Mouse (Mus musculus) CD4-positive, CD25-positive, alpha-beta regulatory T cell, adult 4 months (primary cell): ENCODE data around the gene Aatk. TPM values are rescaled to one million over a fixed set of nuclear protein-coding genes. Genes with fewer than 3 reads are reported as not detected.

Source experiments
- ATAC-seq: one replicate; pipeline ENCODE4 v1.8.0; 2017
- polyA plus RNA-seq, 2 experiments: library from polyadenylated mRNA; unstranded; fragments of 100-300 nt; shearing (Covaris generic); gene quantifications; one replicate each; pipeline ENCODE4 v1.2.1; 2017

The Aatk gene
- polyA plus RNA-seq, 2 experiments from 2014 or later: not detected

DNA sequence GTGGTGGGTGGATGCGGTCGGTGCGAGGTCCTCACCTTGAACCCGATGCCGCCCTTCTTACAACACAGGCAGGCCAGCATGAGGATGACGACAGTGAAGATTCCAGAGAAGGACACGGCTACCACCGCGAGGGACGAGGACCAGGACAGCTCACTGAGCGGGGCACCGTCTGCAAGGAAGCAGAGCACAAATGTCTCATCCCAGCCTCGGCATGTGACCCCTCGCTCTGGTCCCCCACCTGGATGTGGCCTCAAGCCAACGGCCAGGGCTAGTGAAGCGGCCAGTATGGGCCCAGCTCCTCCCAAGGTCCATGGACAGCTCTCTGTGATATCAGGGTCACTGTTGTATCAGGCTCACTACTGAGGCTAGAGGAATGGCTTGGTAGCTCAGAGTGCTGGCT lies 25.6 kb downstream of the Aatk start:
- no peak for ATAC-seq

DNA sequence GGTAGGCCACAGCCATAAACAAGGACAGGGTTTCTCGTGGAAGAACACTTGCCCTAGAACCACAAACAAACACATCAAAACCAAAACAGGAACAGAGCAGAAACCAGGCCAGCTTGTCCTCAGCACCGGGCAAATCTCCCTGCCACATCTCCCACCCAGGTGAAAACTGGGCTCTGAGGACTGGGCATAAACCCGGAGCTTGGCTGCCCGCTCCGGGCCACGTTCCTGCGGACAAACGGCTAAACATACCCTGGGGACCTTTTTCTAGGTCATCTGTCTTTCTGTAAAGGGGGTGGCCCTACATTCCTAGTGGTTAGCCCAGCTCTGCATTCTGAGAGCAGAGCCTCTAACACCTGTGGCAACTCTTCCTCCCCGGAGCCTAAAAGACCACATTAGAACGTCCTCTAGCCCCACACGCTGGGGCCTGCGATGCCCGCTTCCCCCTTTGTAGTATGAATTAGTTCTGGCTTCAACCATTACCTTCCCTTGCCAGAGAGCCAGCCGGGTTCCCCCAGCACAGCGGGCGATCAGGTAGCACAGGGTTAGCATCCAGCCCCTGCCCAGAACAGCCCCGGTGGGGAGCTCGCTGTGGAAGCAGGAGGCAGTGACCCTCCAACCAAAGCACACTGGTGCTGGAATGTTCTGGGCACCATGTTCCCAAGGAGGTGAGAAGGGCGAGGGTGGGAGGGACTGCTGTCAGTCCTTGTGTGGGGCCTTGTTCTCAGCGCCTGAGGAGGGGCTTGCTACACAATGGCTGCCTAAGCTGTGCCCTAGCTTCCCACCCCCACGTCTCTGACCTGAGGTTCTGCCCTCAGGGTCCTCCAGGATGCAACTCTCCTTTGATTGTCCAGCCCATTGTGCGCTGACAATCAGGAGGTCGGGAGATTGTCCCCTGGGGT lies 27.2 kb downstream of the Aatk start:
- ATAC-seq: no peak

DNA sequence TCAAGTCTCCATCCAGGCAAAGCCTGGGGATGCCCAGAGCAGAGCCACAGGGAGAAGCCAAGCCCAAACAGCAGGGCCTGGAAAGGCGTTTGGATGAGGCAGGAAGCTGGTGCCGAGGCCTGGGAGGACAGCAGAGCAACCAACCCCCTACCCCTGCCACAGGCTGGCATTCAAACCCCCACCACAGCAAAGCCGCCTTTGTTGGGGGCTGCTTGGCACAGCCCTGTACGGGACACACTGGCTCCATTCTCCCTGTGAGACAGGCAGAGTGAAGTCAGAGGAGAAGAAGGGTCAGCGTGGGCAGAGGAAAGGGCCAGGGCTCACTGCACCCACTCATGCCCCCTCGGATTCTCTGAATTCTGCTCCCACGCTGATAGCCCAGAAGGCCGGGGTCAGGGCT lies 30.0 kb downstream of the Aatk start:
- ATAC-seq: no peak

DNA sequence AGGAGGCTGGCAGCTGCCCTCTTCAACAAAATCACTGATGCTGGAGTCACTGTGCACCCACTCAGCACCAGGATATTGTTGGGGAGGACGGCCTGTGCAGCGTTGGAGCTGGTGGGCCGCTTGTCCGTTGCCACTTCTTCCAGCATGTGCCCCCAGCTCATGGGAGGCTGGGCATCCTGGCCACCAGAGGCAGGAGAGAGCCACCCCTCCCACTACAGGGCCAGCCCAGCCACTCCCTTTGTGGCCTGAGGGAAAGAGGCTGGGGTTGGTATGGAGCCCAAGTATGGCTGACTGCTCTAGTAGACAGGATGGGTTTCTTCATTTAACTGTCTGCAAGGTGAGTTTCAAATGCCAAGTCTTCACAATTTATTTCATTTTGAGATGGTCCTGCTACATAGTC lies 32.2 kb downstream of the Aatk start:
- no peak for ATAC-seq

DNA sequence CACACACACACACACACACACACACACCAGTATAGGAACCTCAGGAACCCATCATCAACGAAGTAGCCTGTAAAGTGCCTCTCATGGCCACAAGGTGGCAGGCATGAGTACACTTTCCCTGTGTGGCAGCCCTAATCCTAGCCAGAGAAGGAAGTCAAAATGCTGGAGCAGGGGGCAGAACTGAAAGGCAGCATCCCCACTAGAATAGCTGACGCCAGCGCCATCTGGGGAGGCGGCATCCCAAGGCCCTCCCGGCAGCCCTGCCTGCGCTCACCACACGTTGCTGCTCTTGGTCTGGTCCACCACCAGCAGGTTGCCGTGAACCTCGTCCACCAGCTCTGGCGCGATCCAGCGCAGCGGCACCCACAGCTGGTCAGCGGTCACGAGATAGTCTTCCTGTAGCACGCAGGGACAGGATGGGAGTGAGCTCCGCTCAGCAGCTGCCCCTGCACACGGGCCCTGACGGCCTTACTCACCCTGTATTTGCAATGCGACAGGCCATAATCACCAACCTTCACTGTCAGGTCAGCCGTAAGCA lies 33.7 kb downstream of the Aatk start:
- ATAC-seq: no peak

DNA sequence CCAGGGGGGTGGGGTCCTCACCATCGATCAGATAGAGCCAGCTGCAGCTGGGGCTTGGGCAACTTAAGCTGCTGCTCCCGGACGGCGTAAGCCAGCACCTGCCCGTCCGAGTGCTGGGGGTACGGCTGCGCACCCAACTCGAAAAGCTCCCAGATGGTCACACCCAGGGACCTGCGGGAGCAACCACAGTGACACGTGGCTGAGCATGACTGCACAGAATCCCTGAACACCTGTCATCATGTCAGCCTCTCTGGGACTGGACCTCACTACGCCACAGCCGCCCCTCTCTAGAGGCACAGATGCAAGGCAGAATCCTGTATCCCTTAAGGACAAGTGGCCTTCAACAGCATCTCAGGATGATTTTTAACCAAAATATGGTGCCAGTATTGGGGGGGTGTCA lies 34.3 kb downstream of the Aatk start:
- ATAC-seq: no peak

DNA sequence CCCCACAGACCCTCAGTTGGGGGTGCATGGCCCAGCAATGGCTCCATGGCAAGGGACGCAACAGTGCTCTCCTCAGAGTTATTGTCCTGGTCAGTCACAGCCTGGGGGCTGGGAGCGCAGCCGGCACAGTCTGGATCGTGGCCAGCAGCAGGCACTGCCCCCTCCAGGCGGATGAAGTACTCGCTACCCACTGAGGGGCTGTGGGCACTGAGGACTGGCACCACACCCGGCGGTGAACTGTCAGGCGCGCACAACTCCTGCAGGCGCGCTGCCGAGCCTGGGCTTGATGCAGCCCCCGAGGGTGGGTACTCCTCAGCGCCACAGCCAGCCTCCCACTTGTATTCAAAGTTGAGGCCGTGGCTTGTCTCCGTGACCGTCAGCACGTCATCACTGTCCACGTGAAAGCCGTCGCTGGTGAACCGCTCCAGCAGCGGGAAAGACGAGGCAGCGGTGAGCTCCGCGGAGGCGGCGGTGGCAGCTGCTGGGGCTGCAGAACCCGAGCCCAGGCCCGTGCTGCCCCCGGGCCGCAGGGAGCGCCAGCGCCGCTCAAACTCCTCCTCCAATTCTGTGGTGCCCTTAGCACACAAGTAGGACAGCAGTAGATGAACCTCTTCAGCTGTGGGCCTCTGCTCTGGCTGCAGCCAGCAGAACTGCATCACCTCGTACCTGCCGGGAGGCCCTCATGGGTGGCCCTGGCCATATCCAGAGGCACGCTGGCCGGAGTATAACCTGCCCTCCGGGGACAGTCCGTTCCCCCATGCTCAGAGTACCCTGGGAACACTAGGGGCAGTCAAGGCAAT lies 35.0 kb downstream of the Aatk start:
- no peak for ATAC-seq

DNA sequence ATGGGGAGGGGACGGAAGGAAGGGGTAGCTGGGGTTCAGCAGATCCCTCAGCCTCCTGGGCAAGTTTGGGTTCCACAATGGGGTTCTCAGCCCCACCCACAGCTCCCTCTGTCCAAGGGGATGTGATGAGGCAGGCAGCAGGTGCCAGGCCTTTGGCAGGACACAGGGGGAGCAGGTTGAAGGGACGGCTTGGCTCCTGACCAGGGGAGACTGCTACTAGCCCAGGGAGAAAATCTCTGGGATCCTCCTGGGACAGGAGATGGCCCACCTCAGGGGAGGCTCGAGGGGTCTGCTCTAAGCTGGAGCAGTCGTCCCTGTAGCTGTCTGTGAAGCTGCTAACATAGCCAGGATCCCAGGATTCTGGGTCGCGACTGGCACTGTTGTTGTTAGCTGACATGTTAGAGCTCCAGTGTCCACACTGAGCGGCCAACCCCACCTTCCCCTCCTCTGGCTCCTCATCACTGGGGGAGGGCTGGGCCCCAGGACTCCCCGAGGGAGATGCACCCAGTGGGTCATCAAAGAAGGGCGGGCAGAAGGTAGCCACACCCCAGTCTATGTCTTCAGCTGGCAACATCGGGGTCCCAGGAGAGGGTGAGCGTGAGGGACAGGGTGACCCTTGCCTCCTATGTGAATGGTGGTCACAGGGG lies 35.7 kb downstream of the Aatk start:
- ATAC-seq: no peak

DNA sequence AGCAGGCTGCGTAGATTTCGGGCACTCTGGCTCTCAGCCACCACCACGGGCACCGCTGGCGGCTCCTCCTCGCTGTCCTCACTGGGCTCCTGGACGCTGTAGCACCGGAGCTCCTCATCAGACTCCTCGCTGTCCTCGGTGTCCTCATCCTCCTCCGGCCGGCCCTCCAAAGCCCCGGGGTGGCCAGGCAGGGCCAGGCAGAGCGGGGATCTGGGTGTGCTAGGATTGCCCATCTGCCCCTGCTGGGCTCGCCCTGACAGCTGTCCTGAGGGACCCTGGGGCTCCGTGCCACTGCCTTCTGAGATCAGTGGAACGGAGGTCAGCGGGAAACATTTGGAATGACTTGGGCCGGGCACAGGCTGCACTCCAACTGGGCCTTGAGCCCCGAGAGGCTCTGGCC lies 37.0 kb downstream of the Aatk start:
- ATAC-seq: no peak

DNA sequence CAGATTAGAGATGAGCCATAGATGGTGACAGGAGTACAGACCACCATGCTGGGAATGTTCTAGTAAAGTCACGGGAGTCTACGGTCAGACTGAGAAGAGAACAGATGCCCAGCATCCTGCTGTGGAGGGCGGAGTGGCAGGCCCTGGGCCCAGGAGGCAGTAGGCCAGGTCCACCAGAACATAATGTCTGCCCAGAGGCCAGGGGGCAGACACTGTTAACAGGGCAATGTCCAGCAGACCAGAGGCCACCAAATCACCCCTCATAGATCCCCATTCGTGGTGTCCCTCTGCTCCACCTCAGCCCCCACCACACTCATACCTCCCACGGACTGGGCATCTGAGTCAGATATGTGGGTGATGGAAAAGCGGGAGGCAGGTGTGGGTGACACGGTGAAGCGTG lies 38.0 kb downstream of the Aatk start:
- ATAC-seq: no peak

DNA sequence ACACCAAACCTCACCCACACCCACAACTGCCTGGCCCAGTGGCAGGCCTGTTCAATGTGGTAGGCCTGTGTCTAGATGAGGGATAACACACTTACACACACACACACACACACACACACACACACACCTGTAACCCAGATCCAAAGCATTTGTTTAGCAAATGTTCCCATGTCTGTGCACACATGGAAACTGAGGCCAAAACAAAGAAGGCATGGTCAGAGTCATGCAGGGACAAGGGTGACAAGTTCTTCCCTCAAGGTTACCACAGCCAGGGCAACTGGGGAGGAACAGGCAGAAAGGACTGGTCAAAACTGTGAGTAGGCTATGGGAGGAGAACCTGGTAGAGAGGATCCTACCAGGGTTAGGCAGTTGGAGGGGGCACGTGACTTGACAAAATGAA lies 38.5 kb downstream of the Aatk start:
- ATAC-seq: no peak

DNA sequence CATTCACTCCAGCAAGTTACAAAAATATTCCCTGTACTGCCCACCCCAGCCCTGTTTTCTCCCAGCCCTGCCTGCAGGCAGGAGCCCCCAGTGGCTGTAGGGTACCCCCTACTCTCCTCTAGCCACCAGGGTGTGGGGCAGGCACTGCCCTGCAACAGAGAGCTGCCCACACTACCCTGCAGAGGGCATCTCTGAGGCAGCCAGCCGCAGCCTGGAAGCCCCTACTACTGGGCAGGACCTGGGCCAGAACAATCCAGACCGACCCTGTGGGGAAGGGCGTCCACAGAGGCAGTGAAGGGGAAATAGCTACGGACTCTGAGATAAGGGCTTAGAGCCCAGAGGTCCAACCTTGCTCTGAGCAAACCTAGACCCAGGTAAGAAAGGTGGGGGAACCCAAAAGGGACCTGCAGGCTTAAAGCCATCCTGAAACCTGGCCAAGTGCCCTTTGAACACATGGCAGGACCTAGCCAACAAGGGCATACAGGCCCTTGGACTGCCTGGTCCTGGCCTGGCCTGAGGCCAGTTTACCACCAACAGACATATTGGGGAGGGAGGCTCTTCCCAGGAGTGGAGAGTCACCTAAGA lies 39.4 kb downstream of the Aatk start:
- no peak for ATAC-seq

DNA sequence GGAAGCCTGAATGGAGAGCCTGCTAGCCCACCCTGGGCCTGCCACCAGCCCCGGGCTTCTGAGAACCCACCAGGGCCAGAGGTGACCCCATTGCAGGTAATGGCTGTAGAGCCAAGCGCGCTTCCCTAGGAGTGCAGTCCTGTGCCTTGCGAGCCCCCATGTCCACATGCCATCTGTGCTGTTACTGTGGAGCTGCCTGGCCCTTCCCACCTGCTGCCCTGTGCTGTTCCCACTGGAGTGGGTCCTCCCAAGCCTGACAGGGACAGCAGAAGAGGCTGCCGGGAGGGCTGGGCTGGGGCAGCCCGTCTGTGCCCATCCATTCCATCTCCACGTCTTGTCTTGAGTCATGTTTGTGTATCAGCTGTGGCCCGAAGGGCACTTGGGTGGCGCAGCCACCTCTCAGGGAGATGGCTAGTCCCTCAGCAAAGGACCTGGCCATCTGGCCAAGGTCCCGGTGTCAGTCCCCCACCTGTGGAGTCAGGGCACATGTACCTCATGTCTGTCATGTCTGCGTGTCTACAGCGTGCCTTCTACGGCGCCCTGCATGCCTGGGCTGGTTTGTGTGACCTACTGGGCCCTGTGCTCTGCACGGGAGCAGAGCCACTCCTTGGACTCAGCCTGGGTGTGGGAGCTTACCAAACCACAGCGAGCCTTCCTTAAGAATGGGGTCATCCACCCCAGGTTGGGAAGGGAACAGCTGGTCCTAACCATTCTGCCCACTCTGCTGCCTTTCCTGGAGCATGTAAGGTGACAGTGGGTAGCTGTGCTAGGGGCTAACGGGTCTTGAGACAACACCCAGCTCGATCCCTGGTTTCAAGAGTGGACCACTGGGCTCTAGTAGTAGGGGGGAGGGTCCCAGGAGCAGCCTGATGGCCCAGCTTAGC lies 41.3 kb downstream of the Aatk start:
- ATAC-seq: no peak

DNA sequence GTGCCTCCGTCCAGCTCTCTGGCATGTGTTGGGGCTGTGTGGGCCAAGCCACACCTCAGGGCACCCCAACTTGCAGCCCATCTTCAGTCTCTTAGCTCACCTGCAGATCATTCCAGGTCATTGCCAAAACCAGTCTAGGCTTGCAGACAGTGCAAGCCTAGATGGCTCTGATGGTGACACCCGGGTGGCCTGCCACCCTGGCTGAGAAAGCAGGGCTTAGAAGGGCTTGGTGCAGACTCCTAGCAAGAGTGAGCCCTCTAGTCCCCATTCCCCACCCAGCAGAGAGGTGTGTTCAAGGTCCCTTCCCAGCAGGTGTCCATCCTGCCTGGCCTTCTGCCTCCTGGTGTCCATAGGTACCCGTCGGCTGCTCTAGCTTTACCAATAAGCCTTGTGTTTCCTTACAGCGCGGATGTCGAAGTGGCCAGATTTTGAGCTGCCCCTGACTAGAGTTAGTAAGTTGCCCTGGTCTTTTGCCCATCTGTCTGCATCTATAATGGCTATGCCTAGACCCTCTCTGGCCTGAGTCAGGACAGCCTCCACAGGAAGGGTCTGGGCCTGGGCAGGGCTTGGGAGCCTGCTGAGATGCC lies 44.2 kb downstream of the Aatk start:
- ATAC-seq: no peak

DNA sequence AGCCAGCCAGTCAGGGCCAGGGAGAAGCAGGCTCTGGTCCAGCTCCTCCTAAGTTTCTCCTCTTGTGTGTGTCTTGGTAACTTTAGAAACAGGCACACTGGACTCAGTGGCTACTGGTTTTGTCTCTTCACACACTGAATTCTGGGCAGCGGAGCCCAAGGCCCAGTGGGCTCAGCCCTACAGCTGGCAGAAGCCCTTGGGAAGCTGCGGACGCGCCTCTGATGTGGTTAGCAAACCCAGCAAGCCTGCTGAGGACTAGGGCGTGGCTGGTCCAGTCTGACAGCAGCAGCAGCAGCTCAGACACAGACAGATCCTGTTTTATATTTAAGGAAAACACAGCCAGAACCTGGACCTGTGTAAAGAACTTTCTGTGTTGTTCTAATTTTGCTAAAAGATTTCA lies 44.9 kb downstream of the Aatk start:
- ATAC-seq: no peak

DNA sequence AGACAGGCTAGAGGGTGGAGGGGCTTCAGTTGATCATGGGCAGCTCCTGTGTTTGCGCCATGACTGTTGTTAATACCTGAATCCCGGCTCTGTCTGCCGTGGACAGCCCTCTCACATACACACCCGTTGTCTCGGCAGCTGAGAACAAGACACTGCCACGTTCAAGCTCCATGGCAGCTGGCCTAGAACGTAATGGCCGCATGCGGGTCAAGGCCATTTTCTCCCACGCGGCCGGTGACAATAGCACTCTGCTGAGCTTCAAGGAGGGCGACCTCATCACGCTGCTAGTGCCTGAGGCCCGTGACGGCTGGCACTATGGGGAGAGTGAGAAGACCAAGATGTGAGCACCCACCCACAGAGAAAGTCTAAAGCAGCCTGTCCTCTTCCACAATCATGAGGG lies 49.6 kb downstream of the Aatk start:
- no peak for ATAC-seq

DNA sequence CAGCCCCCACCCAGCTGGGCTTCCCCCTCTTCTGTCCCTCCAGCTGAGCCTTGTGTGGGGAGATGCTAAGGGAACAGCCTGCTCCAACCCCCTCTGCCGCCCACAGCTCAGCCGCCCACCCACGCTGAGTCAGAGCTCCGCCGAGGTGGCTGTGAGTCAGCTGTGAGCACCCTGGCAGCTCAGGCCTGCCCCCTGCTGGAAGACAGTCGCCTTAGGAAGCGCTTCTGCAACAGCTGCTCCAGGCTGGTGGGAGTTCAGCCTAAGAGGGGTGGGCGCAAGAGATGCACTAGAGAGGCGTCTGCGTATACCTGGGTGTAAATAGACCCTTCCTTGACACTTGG lies 55.7 kb downstream of the Aatk start:
- ATAC-seq: peak; percentile 85

DNA sequence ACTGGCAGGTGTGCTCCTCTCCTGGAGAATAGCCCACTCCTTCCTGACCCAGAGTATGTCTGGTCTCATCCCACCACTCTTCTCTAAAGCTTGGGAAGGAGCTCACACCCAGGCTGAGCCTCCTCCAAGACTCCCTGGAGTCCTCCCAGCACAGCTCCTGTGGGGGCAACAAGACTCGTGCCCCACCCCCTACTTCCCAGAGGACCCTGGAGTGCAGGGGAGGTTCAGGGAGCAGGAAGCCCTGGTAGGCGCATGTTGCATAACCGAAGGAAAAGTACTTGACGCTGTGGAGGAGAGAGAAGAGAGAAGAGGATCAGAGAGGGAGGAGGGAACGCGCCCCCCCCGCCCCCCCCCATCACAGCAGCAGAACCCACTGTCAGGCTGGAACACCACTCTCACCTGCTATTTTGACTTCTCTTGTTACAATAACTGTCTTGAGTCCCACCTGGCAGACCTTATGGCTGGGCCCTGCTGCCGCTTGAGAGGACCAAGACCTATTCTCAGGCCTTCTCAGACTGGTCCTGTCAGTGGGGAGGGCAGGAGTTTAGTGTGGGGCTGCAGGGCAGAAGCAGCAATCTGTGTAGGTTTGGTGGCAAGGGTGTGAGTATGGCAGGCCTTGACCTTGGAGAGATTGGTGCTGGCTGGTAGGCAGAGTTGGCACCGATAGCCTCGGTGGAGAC lies 56.2 kb downstream of the Aatk start:
- ATAC-seq: no peak

DNA sequence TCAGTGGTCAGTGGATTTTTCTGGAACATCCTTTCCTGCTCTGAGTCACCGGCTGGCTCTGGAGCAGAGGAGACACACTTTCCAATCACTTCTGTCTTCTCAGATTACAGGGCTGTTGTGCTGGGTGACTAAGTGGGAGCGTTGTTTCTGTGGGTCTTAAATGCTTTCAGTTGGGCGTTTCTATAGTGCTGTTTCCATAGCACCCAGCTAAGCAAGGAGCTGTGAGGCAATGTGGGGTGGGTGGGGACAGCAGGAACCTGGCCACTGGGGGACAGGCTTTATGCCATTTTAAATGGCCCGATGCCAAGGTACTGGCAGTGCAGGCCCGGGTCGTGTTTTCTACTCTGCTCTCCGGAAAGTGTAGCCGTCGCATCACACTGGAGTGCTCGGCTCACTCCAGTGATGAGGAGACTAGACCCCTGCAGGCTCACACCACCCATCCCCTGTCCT lies 57.8 kb downstream of the Aatk start:
- ATAC-seq: no peak

DNA sequence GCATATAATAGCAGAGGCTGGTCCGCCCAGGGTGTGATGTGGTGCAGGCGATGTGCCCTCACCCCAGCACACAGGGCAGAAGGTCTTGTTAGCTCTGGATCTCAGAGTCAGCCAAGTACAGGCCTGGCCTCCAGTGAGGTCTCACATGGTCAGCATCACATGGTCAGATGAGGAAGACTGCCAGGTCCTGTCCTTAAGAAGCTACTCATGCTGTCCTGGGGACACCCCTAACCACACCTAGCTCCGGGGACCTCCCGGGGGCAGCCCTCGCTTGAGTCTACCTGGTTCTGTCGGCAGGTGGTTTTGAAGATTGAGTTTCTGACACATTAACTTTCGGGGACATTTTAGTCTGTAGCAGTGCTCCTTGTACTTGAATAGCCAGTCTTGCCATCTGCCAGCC lies 58.6 kb downstream of the Aatk start:
- no peak for ATAC-seq

DNA sequence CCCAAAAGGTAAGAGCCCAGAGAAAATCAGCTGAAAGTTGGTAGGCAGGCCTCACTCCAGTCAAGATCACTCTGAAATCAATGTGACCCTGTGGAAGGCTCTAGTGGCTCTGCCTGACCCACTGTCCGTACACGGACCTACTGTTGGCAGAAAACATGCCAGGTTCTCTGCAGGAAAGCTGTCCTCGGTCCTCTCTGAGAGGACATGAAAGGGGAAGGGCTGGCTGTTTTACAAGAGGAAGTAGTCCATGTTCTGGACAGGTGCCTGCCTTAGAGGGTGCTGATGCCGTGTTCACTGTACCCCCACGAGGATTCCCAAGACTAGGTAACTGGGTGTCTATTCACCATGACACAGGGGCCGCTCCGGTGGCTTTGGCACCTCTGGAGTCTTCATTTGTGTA lies 59.1 kb downstream of the Aatk start:
- no peak for ATAC-seq
